Mouse (Mus musculus): ENCODE data around the gene Tmem110.

- TF ChIP-seq CTCF (IDR thresholded peaks at IDR 0.05; ENCODE audit: borderline replicate concordance, control insufficient read depth, extremely low read depth, insufficient read depth, low read length, poor library complexity): no peak
- TF ChIP-seq POLR2A (IDR thresholded peaks at IDR 0.05; ENCODE audit: control insufficient read depth, extremely low read depth, insufficient read depth, low read length, poor library complexity): no peak
These were observed 50.6 kb downstream of the Tmem110 start for GRCm38 (mm10) chr14:30875955-30876354.

Data from thymus, adult 2 months (tissue).